Mouse (Mus musculus) CD4-positive helper T cell, adult 2 months (primary cell): ENCODE results near the gene Lcp1.

Experiments
- DNase-seq: peaks from one replicate; pipeline ENCODE4 v3.0.0-alpha.2; 2012; ENCODE audit warnings: low read depth, missing footprints, low spot score

Gene Lcp1

GRCm38 (mm10) chr14:75279716-75280115, 148.8 kb downstream of the Lcp1 start:
- no peak for DNase-seq

- DNase-seq, result no peak
Measured at GRCm38 (mm10) chr14:75280406-75280805, 149.5 kb downstream of the Lcp1 start.
